Mouse (Mus musculus) common myeloid progenitor, adult 5-6 weeks (primary cell): ENCODE results near the gene Dusp22. TPM values are rescaled to one million over a fixed set of nuclear protein-coding genes. Genes with fewer than 3 reads are reported as not detected.

Source experiments
- ATAC-seq: replicated peaks from 2 replicates; pipeline ENCODE4 v1.8.0; 2016; ENCODE audit warnings: low read depth, mild to moderate bottlenecking, moderate TSS enrichment, inconsistent platforms; ENCODE audit not compliant: poor library complexity, severe bottlenecking
- total RNA-seq: library from RNA; stranded (forward); fragments of 200-1000, 187-1606 nt; gene quantifications from 2 replicates; pipeline ENCODE4 v1.2.3, GENCODE M21; 2017

The Dusp22 gene
- total RNA-seq, 1 experiment from 2014 or later, result 1.0 TPM

GRCm38 (mm10) chr13:30668301-30668700, 8.5 kb downstream of the Dusp22 start:
- no peak for ATAC-seq

DNA sequence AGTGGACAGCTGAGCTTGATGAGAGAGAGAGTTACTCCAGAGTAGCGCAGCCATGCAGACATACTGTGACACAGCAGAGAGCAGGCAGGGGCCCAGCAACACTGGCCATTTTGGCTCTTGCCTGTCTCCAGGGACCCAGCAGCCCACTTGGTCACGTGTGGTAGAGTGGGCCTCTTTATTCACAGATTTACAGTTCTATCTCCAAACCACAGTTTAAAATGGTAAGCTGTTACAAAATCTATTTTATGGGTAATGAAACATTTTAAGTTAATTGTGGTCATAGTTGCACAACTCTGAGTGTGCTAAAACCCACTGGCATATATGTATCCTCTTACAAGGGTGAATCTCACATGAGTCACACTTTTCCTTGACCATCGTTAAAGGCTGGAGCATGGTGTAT, 9.5 kb downstream of the Dusp22 start:
- ATAC-seq, result peak; percentile 68

DNA sequence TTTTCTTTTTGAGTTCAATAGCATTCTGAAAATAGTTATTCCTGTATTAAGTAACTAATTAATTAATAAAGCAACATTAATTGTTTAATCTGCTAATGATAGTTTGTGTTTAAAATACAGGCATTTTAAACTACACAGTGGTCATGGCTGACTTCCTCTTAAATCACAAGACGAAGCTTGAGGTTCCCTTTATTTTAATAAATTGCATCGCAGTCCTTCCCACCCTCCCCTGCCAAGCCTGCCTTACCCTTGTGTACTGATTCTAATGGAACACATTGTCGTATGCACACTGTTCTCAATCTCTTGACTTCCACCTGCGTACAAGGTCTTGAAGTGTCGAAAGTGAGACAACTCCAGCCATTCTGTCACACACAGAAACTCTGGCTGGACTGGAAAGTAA, 14.1 kb downstream of the Dusp22 start:
- ATAC-seq, result peak; percentile 50; the same call in 1 of the 2 replicates

GRCm38 (mm10) chr13:30678822-30679221, 19.0 kb downstream of the Dusp22 start:
- ATAC-seq, result no peak

- no peak; the same call in 1 of the 2 replicates for ATAC-seq
Measured at GRCm38 (mm10) chr13:30681866-30682265, 22.1 kb downstream of the Dusp22 start.

- no peak for ATAC-seq
Measured at GRCm38 (mm10) chr13:30682328-30682727, 22.5 kb downstream of the Dusp22 start.

DNA sequence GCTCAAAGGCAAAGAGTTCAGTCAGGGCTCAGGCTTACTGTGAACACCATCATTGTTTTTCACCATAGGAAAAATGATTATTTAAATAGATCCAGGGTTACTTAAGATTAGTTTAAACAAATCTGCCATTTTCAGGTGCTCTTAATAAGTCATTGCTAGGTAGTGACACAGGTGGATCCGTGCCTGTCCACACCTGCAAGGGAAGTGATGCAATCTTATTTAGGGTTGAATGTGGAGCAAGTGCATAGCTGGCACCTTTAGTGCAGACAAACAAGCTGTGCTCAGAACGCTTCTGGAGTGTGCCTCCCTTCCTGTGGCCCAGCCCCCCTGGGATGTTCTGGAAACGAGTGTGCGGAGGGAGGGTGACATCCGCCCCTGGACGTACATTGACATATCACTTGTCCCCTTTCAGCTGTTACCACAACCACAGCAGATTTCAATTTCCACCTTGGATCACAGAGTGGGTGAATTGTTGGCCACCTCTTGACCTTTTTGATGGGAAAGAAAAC, 24.9 kb downstream of the Dusp22 start:
- no peak for ATAC-seq

DNA sequence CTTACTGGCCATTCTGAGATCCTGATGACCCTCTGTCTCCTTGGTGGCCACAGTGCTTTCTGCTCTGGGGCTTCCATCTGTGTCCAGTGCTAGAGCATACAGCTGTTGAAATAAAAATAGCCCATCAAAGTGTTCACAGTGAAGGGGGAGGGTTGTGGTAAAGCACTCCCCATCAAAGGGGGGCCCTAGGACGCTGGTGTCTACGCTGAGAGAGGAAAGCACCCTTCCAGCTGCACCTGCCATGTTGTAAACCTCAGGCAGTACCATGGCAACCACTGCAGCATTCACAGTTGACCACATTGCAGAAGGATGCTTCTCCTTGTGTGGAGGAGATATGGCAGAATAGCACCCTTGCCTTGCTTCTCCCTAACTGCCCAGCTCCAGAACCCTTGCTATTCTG, 26.2 kb downstream of the Dusp22 start:
- ATAC-seq, result peak; percentile 83

GRCm38 (mm10) chr13:30688035-30688616, 28.3 kb downstream of the Dusp22 start:
- ATAC-seq, result no peak

DNA sequence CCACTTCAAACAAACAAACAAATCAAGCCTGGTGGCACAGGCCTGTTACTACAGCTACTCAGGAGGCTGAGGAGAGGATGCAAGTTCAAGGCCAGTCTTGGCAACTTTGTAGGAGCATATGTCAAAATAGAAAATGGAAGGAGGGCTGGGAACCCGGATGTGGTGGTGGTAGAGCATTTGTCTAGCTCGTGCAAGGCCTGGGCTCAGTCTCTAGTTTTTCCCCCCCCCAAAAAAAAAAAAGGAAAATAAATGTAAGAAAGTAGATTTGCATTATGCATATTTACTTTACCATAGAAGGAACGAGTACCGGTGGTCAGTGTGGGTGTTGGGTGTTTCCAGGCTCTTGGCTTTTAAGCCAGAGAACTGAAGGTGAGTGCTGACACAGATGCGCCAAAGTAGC, 29.7 kb downstream of the Dusp22 start:
- no peak for ATAC-seq

- ATAC-seq, result no peak
Measured at GRCm38 (mm10) chr13:30691441-30692292, 31.9 kb downstream of the Dusp22 start.

DNA sequence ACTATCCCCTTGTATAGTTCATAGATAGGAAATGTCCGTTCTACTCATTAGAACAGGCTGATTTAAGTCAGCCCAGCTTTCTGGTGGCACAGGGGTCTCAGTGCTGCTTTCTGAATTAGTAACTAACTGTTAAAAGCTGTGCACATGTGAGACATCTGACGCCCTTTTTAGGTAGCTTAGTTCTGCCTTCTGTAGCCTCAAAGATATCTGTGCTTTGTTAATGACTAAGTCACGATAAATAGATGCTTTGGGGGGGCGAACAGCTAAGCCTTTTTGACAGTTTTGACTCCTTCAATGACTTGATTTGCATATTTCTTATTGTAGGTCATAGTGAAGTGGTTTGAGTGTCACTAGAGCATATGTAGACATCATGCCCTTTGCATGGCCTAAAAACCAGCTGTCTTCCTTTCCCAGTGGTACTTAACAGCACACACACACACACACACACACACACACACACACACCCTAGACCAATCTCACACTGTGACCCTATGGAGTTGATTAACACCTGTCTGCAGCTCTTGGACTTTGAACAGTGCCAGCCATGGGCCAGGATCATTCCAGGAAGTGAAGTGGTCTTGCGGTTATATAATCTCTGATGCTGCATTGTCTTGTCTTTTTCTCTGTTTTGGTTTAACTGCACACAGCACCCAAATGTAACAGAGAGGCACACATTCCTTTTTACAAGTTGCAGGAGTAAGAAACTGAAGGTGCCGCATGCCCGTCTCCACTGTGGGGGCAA, 33.0 kb downstream of the Dusp22 start:
- ATAC-seq, result no peak

GRCm38 (mm10) chr13:30695232-30695631, 35.4 kb downstream of the Dusp22 start:
- ATAC-seq, result no peak

DNA sequence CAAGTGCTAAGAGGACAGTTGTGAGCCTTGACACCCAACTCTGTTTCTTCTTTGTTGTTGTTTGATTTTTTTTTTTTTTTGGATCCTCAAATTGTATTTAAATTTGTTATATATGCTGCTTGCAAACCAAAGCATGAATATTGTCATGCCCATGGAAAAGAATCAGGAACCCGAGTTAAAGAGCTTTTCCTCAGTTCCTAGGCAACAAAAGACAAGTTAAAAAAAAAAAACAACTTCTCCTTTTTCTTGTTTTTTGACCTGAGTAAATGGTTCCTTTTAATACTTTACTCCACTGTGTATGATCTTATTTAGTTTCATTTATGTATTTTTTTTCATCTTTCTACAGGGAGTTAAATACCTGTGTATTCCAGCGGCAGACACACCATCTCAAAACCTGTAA, 36.1 kb downstream of the Dusp22 start:
- ATAC-seq, result peak; percentile 46

DNA sequence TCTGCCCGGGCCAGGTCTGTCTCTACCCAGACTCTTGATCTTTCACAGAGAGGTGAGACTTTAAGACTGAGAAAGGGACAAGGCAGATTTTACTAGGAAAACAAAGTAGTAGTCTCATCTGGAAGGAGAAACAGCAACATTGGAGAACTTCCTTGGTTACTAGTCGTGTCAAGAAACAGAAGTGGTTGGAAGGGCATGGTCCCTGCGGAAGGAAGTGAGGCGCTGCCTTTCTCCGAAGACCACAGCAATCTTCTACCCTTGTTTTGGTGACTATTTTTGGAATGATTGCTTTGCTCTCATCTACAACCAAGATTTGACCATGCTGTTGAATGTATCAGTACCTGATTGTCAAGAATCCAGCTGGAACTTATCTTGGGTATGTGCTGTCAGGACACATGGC, 38.1 kb downstream of the Dusp22 start:
- ATAC-seq, result peak; percentile 67

- peak; percentile 30 for ATAC-seq
Measured at GRCm38 (mm10) chr13:30702695-30703094, 42.9 kb downstream of the Dusp22 start.

DNA sequence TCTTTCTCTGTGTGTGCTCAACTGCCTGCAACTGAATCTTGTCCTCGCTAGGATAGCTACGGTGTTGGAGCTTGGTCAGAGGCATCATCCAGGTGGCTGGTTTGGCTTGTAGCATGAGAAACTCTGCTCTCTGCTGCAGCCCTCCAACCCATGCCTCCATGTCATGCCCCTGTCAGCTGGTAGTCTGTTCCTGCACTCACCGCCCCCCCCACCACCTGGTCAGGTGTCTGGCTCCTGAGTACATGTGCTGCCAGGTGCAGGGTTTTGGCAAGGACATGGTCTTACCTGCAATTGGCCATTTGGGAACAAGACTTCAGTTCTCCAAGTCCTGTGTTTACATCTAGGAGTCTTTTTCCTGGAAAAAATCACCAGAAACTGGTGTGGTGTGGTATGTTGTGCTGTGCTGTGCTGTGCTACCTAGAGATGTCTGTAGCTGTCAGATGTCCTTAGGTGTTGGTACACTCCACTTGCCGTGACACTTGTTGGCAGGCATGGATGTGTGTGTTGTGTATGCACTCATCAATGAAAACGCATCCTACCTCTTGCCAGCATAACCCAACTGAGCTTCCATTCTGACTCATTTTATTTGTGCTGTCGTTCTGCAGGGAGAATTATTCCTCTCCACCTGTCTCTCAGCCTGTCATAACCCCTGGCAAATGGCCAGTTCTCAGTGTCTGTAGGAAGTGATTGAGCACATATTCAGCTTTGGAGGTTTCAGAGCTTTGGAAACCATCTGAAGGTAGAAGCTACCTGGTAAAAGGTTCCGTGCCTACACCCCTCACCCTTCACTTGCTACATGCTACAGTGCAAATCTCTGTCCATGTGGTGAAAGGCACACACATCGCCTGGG, 44.7 kb downstream of the Dusp22 start:
- ATAC-seq, result no peak

DNA sequence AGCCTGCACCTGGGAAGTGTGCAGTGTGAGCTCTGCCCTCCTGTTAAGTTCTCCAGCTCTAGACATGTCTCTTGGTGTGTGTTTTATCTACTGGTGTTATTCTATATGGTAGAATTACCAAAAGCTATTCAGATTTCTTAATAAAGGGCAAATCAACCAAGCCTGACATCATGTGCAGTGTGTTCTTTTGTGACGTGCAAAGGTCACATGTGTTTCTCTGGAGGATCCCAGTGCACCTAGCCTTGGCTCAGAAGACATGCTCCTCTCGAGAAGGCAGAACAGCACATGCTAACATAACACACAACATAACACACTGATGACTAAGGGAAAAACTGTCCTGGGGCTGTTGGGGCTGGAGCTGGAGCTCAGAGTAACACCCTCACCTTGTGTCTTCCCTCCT, 51.3 kb downstream of the Dusp22 start:
- ATAC-seq, result no peak

DNA sequence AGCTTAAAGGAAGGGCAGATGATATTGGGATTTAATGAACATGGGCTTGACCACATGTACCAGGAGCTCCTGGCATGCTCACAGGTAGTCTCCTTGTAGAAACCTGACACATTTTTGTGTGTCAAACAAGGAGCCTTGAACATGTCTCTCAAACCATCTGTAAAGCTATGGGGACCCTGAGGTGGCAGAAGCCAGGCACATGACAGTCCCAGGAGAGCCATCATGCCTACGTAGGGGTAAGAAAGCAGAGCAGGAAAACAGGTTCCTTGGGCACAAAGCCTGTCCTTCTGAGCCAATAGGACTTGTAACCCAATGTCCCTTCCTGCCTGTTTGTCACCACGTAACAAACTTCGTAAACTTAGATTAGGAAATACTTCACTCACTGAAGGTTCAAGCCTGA, 51.9 kb downstream of the Dusp22 start:
- ATAC-seq, result no peak

- no peak for ATAC-seq
Measured at GRCm38 (mm10) chr13:30712280-30712679, 52.5 kb downstream of the Dusp22 start.
